Mouse (Mus musculus) CD4-positive, CD25-positive, alpha-beta regulatory T cell, adult 4 months (primary cell): ENCODE results near the gene Srebf2. TPM values are rescaled to one million over a fixed set of nuclear protein-coding genes. Genes with fewer than 3 reads are reported as not detected.

Experiments
- ATAC-seq: one replicate; pipeline ENCODE4 v1.8.0; 2017
- polyA plus RNA-seq, 2 experiments: library from polyadenylated mRNA; unstranded; fragments of 100-300 nt; shearing (Covaris generic); gene quantifications; one replicate each; pipeline ENCODE4 v1.2.1; 2017

The Srebf2 gene
- polyA plus RNA-seq, 2 experiments from 2014 or later, result 32.2 to 56.0 TPM

DNA sequence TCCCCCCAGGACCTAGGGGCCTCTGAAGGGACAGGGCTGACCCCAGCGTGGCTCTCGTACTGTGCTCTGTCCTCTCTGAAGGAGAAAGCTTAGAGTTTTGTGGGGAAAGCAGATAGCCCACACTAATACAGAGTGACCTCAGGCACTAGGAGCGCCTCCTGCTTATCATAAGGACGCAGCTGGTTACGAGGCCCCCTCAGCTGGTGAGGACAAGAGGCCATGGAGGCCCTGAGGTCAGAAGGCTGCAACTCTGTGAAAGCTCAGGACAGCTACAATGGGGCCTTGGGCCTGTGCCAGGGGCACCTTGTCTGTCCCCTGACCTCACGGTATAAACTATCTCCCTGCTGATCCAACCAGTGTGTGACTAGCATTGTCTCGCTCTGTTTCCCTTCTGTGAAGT is 37.2 kb downstream of the Srebf2 start:
- no peak for ATAC-seq

DNA sequence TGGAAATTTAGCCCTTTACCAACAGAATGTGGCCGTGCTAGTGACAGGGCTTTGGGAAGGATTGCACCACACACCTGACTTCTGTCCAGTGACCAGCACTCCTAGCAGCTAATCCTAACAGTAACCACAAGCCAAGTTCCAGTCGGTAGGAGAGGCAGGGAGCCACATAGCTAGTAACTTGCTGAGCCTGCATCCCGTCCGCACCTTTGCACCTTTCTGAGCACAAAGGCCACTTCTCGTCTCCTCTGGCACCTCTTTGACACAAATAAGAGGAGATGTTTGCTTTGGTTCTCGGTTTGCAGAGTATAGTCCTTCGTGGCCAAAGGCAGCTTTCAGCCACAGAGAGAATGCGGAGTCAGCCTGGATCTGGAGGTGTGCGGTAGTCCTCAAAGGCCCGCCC is 37.7 kb downstream of the Srebf2 start:
- no peak for ATAC-seq

DNA sequence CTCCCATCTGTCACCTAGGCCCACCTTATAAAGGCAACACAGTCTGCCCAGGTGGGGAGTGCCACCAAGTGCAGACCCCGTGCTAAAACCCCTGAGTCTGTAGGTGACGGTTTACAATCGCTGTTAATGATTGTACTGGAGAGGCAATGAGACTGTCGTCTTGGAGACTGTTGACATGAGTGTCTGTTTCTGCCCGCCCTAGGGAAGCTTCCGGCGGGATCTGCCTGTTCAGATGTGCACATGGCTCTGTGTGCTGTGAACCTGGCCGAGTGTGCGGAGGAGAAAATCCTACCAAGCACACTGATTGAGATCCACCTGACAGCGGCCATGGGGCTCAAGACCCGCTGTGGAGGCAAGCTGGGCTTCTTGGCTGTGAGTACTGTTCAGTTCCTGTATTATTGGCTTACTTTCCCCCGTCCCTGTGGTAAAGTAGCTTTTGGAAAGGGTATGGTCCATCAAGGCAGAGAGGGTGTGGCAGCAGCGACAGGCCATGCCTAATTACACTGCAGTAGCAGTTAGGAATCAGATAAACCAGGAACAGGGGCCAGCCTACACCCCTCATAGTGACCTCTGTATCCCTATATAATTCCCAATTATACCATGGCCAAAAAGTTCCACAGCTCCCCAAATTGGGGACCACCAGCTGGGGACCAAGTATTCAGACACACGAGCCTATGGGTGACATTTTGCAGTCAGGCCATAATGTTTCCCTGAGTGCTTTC is 38.2 kb downstream of the Srebf2 start:
- ATAC-seq, result no peak

DNA sequence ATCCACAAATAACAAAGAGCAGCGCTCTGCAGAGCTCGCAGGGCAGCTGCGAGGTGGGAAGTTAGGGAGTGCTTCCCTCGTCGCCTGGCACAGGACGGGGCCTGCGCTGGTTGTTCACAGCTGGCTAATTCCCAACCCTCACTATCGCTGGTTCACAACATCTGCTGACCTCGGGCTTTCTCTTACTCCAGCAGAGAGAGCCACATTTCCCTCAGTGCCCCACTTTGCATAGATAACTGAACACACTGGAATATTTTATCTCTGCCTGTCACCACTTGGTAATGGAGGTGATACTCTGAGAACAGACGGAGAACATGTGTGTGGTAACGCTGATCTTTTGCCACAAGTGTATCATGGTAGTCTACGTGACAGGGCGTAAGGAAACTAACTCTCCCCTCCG is 39.1 kb downstream of the Srebf2 start:
- no peak for ATAC-seq

DNA sequence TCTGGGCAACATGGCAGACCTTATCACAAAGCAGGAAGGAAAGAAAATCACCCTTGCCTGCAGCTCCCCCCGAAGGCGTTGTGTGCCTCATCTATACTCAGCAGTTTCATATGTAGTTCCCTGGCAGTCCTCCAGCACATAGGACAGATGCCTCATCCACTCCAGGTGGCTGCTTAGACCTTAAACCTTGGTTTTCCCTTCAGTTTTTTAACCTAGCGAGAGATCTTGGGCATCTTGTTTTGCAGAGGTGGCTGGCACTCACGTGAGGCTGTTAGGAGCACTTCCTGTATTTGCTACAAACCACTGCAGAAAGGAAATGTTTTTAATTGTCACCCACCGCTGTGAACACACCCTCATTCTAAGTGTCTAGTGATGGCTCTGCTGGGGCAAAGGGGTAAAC is 40.0 kb downstream of the Srebf2 start:
- peak; percentile 89 for ATAC-seq

DNA sequence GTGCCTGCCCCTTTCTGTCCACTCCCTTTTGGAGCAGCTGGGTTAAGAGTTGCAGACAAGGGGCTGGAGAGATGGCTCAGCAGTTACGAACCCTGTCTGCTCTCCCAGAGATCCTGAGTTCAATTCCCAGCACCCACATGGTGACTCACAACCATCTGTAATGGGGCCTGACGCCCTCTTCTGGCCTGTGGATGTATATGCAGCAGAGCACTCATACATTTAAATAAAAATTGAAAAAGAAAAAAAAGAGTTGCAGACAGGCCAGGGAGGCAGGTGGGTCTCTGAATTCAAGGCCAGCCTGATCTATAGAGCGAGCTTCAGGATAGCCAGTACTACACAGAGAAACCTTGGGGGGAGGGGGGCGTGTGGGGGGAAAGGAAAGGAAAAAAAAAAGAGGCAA is 40.4 kb downstream of the Srebf2 start:
- no peak for ATAC-seq

DNA sequence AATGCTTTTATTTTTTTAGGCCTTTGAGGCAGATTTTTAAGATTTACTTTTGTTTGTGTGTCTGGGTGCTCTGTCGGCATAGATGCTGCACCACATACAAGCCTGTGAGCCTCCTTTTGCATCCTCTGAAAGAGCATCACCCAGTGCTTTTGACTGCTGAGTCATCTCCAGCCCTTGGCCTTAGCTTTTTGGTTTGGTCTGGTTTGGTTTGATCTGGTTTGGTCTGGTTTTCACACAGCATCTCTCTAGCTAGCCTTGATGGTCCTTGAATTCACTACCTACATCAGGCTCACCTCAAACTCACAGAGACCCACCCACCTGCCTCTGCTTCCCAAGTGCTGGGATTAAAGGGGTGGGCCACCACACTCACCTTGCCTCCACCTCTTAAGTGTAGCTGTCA is 40.9 kb downstream of the Srebf2 start:
- ATAC-seq, result peak; percentile 40

DNA sequence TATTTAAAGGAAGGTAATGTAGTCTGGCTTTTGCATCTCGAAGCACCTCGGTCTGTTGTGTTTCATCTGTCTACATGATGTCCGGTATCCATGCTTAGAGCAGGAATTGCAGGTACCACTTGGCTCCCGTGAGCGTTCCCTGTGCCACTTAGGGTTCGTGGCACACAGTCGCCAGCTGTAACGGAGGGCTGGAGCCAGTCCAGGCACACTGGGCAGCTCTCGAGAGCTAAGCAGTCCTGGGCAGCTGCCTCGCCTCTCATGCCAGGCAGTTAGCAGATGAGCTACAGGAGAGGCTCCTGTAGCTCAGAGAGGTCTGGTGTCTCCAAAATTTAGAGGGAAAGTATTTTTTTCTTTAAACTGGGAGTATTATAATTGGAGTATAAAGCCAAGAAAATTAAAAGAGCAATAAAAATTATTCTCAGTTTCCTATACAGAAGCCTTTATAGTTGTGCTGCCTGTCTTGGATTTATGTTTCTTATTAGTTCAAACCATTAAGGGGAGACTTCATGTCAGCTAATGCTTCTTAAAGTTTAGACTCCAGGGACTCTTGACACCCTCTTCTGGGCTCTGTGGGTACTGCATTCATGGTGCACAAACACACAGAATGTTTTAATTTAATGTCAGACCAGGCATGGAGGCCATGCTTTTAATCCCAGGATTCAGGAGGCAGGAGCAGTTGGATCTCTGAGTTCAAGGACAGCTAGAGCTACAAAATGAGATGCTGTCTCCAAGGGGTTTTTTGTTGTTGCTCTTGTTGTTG is 41.7 kb downstream of the Srebf2 start:
- ATAC-seq, result no peak

DNA sequence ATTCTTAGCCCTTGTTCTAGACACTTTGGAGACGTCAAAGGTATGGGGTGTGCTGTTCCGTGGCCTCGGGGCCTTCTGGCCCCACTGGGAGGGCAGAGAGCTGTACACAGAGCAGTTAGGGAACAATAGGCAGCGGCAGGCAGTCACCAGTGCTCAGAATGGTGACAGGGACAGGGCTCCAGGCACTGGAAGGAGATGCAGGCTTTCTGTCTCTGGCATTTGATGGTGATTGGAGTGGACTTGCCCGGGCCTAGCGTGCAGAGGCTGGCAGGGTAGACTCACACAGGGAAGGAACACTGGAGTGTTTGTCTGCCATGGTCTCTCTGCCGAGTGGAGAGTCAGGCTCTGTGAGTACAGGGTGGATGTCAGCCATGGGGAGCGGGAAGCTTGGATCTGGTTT is 45.6 kb downstream of the Srebf2 start:
- ATAC-seq, result no peak

DNA sequence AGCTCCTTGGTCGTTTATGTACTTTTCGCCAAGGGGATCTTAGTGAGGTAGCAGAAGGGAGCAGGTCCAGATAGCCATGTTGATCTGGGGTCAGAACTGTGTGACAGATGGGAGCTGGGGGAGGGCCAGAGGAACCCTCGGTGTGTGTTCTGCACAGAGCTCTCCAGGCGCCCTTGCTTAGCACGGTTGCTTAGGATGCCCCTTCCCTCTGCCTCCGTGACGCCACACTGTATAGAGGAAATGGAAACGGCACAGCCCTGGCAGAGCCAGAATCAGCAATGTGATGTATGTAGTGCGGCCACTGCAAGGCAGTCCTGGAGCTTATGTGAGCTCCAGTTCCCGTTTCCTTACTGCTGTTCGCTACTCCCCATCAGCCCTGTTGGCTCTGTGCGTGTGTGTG is 49.3 kb downstream of the Srebf2 start:
- ATAC-seq, result no peak

DNA sequence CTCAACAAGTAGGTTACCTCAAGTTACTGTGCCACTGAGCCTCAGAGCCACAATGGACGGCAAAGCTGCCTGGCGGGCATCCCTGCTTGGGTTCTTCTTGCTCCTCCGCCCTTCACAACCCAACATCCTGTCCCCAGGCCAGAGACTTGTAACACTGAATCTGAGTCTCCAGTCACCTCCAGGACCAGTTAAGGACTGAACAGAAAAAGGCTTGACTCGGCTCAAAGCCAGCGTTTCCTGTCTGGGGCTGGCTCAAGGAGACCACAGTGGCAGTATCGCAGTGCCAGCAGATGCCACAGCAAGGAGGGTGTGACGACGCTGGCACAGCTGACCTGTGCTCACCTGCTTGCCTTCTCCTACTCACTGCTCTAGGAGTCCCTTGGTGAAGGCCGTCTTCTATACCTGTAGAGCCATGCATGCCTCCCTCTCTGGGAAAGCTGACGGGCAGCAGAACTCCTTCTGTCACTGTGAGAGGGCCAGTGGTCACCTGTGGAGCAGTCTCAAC is 50.3 kb downstream of the Srebf2 start:
- ATAC-seq, result no peak

DNA sequence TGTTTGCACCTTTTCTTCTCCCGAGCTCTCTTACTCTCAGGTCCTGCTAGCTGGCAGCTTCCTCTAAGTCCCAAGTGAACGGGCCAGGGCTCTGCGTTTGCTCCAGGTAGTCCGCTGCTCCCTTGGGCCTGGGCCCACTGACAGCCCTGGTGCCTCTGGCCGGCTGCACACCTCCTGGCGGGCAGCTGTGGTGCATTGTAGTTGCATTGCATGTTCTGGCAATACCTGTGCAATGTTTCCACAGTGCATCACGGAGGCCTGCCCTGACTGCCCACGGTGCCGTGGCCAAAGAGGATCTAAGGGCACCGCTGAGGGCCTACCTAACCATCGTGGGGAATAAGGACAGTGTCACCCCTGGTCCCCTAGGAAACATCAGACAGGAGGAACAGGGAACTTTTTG is 51.0 kb downstream of the Srebf2 start:
- ATAC-seq, result no peak

DNA sequence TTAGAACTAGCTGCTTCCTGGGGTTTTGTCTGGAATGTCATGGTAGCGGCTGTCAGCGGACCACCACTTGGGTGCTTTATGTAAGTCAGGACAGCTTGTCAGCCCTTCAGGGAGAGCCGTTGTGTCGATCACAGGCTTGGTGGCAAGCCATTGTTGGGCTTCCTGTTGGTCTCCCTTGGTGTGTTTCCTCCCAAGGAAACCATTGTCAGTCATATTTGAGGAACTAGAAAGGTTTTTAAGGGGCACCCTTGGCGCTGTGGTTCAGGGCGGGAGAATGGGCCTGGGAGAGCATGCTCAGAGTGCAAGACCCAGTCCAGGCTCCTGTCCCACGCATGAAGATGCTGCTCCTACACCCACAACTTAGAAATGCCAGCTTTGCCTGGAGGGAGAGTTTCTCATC is 51.4 kb downstream of the Srebf2 start:
- ATAC-seq, result no peak

DNA sequence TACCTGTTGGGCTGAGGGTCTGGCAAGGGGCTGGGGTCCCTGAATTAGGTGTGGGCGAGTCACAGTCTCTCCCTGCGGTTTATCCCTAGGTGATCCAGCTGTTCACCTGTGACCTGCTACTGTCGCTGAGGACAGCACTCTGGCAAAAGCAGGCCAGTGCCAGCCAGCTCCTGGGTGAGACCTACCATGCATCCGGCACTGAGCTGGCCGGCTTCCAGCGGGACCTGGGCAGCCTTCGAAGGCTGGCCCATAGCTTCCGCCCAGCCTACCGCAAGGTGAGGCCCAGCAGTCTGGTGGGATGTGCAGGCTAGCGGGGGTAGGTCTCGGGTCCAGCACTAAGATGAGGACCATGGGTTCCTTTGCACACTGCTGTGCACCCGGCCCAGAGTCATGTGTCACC is 52.6 kb downstream of the Srebf2 start:
- no peak for ATAC-seq

DNA sequence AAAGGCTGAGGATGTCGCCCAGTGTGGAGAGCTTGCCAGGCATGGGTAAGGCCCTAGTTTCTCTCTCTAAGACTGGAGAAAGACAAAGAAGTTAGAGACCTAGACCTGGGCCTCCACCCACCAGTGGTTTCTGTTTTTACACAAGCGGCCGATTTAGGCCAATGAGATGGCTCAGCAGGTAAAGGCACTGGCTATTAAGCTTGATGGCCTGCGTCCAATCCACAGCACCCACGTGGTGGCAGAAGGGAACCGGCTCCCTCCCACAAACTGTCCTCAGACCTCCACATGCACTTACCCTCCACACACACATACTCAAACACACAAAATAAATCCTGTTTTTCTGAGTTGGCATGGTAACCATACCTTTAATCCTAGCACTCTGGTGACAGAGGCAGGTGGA is 55.1 kb downstream of the Srebf2 start:
- no peak for ATAC-seq

DNA sequence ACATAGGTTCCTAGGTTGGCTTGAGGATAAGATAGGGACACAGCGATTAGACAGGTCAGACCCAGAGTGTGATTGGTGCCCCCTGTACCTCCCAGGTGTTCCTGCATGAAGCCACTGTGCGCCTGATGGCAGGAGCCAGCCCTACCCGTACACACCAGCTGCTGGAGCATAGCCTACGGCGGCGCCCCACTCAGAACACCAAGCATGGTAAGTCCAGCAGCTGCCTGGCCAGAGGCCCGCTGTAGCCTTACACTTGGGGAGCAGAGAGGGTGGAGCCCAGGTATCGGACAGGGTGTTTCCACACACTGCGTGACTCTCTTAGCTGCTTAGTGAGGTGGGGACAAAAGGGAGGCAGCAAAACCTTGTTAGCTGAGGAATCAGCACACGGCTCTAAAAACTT is 56.1 kb downstream of the Srebf2 start:
- no peak for ATAC-seq

DNA sequence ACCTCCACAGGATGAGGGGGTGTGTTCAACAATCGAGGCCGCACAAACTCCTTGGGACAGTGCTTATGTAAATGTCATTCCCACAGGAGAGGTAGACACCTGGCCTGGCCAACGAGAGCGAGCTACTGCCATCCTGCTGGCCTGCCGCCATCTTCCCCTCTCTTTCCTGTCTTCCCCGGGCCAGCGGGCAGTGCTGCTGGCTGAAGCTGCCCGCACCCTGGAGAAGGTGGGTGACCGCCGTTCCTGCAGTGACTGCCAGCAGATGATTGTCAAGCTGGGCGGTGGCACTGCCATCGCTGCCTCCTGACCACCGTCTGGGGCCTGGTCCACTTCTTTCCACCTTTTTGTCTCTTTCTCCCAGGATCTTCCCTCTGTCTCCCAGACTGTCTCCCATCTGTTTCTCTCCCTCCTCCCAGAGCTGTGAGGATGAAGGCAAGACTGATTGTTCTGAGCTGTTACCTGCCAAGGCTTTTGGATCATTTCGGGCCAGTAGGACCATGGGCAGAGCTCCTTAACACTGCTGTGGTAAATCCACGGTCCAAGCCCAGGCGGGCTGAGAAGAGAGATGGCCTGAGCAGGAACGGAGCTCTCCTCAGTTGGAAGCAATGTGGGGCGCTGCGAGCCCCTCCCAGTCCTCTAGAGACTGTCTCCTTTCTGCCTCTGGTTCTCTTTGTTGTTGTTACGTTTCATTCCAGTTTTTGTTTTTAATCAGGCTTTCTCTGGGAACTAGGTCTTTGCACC is 56.8 kb downstream of the Srebf2 start:
- ATAC-seq, result no peak

DNA sequence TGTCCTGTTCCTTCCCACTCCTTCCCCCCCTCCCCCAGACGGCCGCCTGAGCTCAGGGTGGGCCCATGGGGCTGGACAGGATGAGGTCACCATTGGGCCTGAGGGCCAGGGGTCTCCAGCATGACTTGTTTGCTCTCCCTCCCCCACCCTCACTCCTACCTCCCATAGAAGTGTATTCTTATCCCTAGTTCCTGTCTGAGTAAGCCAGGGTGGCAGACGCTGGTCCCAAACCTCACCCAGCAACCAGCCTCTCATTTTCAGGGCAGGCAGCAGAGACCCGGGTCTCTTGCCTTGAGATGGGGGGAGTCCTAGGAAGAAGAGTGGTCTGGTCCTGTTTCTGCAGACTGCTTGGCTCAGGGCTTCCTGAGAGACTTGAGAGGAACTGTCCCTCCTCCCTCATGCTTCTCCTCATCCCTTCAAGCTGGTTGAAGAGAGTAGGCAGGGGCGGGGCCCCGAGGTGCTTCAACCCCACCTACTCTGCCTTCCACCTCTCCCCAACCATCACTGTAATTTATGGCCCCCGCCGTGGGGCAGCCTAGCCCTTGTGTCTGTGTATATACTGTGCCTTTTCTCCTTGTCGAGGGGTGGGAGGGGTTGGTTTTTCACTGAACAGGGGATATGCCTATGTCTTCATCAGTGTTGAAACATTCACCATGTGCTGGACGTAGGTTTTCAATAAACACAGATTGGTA is 57.8 kb downstream of the Srebf2 start:
- no peak for ATAC-seq

DNA sequence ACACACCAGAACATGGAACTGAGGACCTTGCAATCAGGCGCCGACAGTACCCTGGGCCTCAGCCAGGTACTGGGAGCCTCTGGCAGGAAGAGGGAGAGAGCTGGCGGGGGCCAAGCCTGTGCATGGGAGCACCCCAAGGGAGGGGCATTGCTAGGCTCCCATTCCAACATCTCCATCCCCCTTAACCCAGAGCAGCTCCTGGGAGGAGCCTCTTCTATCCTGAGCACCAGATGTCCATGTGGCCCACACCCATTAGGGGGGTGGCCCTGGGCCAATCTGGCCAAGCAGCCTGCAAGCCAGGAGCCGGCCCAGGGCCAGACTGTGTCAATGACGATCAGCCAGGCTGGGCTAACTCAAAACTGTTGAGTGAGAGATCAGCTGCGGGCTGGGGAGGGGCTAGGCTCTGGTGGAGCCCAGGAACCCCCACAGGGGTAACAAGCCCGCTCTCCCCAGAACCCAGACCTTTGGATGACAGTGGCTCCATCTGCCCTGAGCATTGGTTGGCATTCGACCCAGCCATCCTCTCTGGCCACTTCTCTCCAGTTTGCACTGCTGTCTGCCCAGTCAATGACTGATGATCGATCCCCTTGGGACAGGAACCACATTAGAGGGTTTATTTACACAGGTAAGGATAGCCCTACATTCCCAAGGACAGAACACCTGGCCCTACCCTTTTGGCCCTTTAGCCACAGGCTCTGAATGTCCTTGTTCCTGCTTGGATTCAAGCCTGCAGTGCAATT is 59.6 kb downstream of the Srebf2 start:
- no peak for ATAC-seq

DNA sequence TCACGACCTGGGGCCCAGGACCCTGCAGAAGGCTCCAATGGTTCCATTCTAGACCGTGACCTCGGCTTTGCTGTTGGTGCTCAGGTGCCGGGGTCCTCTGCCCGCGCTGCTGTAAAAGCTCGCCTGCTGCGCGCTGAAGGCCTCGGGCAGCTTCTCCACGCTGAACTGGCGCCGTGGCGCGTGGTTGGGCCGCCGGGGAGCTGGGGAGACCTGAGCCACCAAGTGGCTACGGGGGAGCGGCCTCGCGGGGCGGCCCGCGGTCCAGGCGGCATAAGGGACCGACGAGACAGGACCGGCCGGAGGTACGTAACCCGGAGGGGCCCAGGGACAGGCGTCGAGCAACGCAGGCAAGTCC is 60.1 kb downstream of the Srebf2 start:
- ATAC-seq, result no peak

DNA sequence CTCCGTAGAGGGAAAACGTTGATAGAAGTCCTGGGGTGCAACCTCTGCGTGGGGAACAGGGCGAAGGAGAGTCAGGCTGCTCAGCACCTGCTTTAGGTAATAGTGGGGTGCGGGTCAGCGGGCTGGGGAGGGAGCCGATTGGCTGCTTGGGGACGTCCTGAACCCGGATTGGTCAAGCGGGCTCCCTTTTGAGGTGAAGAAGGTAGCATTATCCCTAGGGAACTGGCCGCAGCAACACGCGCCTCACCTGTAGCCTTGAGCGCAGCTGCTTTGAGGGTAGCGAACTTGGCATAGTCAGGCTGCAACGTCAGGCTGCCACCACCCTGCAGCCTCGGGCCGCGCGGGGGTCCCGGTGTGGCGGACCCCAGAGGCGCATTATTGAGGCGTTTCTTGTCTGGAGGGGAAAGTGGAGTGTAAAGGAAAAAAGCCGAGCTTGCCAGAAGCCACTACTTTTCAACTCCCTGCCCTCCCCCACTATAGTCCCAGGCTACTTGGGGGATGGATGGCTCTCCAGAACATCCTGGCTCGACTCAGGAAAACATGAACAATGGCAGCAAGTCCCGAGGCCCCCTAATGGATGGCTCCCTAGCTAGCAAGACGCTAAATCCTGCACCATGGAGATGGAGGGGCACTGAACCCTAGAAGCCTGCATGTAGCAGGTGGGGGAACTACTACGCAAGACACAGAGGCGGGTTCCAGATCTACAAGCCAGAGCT is 60.7 kb downstream of the Srebf2 start:
- no peak for ATAC-seq

DNA sequence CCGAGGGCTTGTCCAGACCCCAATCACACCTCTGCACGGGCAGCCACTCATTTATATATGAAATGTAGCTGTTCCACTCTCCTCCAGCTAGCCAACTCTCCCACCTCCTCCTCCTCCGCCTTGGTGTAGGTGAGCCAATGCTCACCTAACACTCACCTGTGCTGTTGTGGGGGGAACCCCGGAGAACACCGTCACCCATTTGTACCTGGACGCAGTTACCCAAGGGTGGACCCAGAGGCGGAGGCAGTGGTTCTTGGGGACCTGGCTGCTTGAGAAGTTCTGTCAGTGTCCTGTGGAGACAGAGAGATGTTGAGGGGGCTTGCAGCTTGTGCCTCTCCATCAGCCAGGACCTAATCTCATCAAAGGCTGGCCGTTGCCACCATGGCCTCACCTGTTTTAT is 61.3 kb downstream of the Srebf2 start:
- ATAC-seq, result no peak
